Mouse (Mus musculus): ENCODE data around the gene Specc1. TPM values are rescaled to one million over a fixed set of nuclear protein-coding genes. Genes with fewer than 3 reads are reported as not detected.

Specc1 gene
- polyA plus RNA-seq, 1 experiment from 2014 or later, result 11.1 TPM

DNA sequence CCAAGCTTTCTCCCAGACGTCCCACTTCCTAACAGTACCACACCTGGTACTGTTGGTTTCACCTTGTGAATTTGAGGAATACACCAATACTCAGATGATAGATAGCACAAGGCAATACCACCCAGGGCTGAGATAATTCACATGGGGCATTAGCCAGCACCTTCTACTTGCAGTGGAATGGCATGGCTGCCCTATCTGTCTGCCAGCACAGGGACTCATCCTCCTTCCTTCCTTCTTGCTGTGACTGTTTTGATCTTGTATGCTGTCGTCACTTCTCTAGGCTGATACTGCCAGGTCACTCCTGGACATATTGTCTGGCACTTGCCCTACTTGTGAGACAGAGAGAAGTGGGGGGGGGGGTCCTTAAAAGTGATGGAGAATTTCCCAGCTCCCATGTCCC is 69.2 kb downstream of the Specc1 start:
- WGBS, result 72% methylated on average over 2 of the region's 2 CpGs
- H3K4me1 ChIP-seq (replicated peaks), result peaks cover 9% of the 10 kb centered on the region
- no peak overlapping the region for H3K4me3 ChIP-seq
- no peaks in the 10 kb centered on the region for H3K36me3 ChIP-seq
- no peak overlapping the region for H3K9ac ChIP-seq
- H3K27me3 ChIP-seq, result no peaks in the 10 kb centered on the region
- no peak for ATAC-seq (replicated peaks; ENCODE audit: insufficient number of reproducible peaks, insufficient read depth, low FRiP score, low read depth)
- H3K27ac ChIP-seq, result no peak overlapping the region
- H3K9me3 ChIP-seq (replicated peaks), result no peaks in the 10 kb centered on the region
- no peak overlapping the region for H3K4me2 ChIP-seq

GRCm38 (mm10) chr11:62026345-62026815 is 69.8 kb downstream of the Specc1 start:
- no peak for ATAC-seq (replicated peaks; ENCODE audit: insufficient number of reproducible peaks, insufficient read depth, low FRiP score, low read depth)

GRCm38 (mm10) chr11:62027271-62027670 is 70.7 kb downstream of the Specc1 start:
- Histone ChIP-seq H3K4me1 (replicated peaks) (peaks cover 9% of the 10 kb centered on the region), H3K9me3 (replicated peaks) (no peaks in the 10 kb centered on the region), H3K27ac (no peak overlapping the region), H3K27me3 (no peaks in the 10 kb centered on the region), H3K4me2 (no peak overlapping the region), H3K4me3 (no peak overlapping the region), H3K9ac (no peak overlapping the region), H3K36me3 (no peaks in the 10 kb centered on the region)
- ATAC-seq (replicated peaks; ENCODE audit: insufficient number of reproducible peaks, insufficient read depth, low FRiP score, low read depth), result no peak
- WGBS, result 76% methylated on average over 6 of the region's 6 CpGs

More at GRCm38 (mm10) chr11:62026345-62026815, 69.8 kb downstream of the Specc1 start:
- 56% methylated on average over 4 of the region's 4 CpGs for WGBS
- Histone ChIP-seq H3K4me3 (no peak overlapping the region), H3K9me3 (replicated peaks) (no peaks in the 10 kb centered on the region), H3K36me3 (no peaks in the 10 kb centered on the region), H3K9ac (no peak overlapping the region), H3K4me2 (no peak overlapping the region), H3K27ac (no peak overlapping the region), H3K27me3 (no peaks in the 10 kb centered on the region), H3K4me1 (replicated peaks) (peaks cover 9% of the 10 kb centered on the region)

GRCm38 (mm10) chr11:62027705-62028104 is 71.1 kb downstream of the Specc1 start:
- no peak overlapping the region for H3K4me3 ChIP-seq
- H3K27ac ChIP-seq, result no peak overlapping the region
- H3K9ac ChIP-seq, result no peak overlapping the region
- H3K9me3 ChIP-seq (replicated peaks), result no peaks in the 10 kb centered on the region
- ATAC-seq (replicated peaks; ENCODE audit: insufficient number of reproducible peaks, insufficient read depth, low FRiP score, low read depth), result no peak
- no peaks in the 10 kb centered on the region for H3K36me3 ChIP-seq
- 44% methylated on average over 2 of the region's 2 CpGs for WGBS
- peaks cover 9% of the 10 kb centered on the region for H3K4me1 ChIP-seq (replicated peaks)
- no peaks in the 10 kb centered on the region for H3K27me3 ChIP-seq
- H3K4me2 ChIP-seq, result no peak overlapping the region

GRCm38 (mm10) chr11:62029171-62029570 is 72.6 kb downstream of the Specc1 start:
- no peaks in the 10 kb centered on the region for H3K9me3 ChIP-seq (replicated peaks)
- no peak overlapping the region for H3K27ac ChIP-seq
- H3K4me3 ChIP-seq, result no peak overlapping the region
- no peak overlapping the region for H3K9ac ChIP-seq
- peaks cover 5% of the 10 kb centered on the region; the same call in 1 of the 2 replicates for H3K4me1 ChIP-seq (replicated peaks)
- ATAC-seq (replicated peaks; ENCODE audit: insufficient number of reproducible peaks, insufficient read depth, low FRiP score, low read depth), result no peak
- H3K4me2 ChIP-seq, result no peak overlapping the region
- 85% methylated on average over 9 of the region's 9 CpGs for WGBS
- no peaks in the 10 kb centered on the region for H3K36me3 ChIP-seq
- H3K27me3 ChIP-seq, result no peaks in the 10 kb centered on the region

- no peak overlapping the region for H3K4me2 ChIP-seq
- no peak overlapping the region for H3K9ac ChIP-seq
- H3K27me3 ChIP-seq, result no peaks in the 10 kb centered on the region
- 66% methylated on average over 6 of the region's 6 CpGs for WGBS
- no peaks in the 10 kb centered on the region for H3K4me1 ChIP-seq (replicated peaks)
- H3K27ac ChIP-seq, result no peak overlapping the region
- no peak for ATAC-seq (replicated peaks; ENCODE audit: insufficient number of reproducible peaks, insufficient read depth, low FRiP score, low read depth)
- no peak overlapping the region for H3K4me3 ChIP-seq
- H3K36me3 ChIP-seq, result no peaks in the 10 kb centered on the region
- no peaks in the 10 kb centered on the region for H3K9me3 ChIP-seq (replicated peaks)
These were observed 78.0 kb downstream of the Specc1 start for GRCm38 (mm10) chr11:62034564-62034963.

DNA sequence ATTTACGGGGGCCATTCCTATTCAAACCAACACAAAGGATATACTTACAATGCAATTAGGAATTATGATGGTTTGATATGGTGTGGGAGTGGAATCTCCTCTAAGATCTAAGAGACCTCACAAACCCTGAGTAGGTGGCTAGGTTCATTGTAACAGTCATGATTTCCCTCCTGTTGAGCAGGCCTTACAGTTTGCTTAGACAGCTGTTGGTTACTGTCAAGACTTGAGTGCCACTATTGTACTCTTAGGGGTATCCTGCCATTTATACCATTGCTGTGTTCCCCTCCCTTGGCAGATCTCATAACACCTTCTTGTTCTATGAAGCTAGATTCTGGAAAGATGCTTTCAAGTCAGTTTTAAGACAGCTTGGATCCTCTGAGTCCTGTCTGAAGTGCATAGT is 78.7 kb downstream of the Specc1 start:
- Histone ChIP-seq H3K4me3 (no peak overlapping the region), H3K9ac (no peak overlapping the region), H3K36me3 (no peaks in the 10 kb centered on the region), H3K4me2 (no peak overlapping the region), H3K27ac (no peak overlapping the region), H3K27me3 (no peaks in the 10 kb centered on the region), H3K9me3 (replicated peaks) (no peaks in the 10 kb centered on the region), H3K4me1 (replicated peaks) (no peaks in the 10 kb centered on the region)
- WGBS, result 93% methylated on average over 1 of the region's 1 CpGs
- no peak for ATAC-seq (replicated peaks; ENCODE audit: insufficient number of reproducible peaks, insufficient read depth, low FRiP score, low read depth)

- no peaks in the 10 kb centered on the region for H3K27me3 ChIP-seq
- 55% methylated on average over 2 of the region's 2 CpGs for WGBS
- no peak for ATAC-seq (replicated peaks; ENCODE audit: insufficient number of reproducible peaks, insufficient read depth, low FRiP score, low read depth)
- no peaks in the 10 kb centered on the region for H3K36me3 ChIP-seq
- no peak overlapping the region for H3K27ac ChIP-seq
- no peak overlapping the region for H3K4me2 ChIP-seq
- H3K4me1 ChIP-seq (replicated peaks), result no peaks in the 10 kb centered on the region
- H3K9me3 ChIP-seq (replicated peaks), result no peaks in the 10 kb centered on the region
- H3K4me3 ChIP-seq, result no peak overlapping the region
- no peak overlapping the region for H3K9ac ChIP-seq
These were observed 83.6 kb downstream of the Specc1 start for GRCm38 (mm10) chr11:62040122-62040521.

DNA sequence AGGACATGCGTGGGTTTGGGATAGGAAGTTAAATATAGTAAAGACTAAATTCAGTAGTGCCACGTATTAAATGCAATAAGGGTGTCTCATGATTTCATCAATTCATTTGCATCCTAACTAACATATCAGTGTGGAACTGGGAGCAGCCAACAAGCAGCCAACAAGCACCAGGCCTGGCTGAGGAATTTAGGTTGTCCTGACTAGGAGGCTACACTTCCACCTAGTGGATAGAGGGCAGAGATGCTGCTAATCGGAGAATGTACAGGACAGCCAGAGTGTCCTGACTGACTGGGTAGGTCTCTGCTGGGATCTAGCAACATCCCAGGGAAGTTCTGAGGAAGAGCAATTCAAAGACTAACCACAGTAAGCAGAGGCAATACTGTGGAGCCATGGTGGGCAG is 88.1 kb downstream of the Specc1 start:
- Histone ChIP-seq H3K27me3 (no peaks in the 10 kb centered on the region), H3K9ac (no peak overlapping the region), H3K9me3 (replicated peaks) (no peaks in the 10 kb centered on the region), H3K36me3 (no peaks in the 10 kb centered on the region), H3K4me2 (no peak overlapping the region), H3K27ac (no peak overlapping the region), H3K4me1 (replicated peaks) (no peaks in the 10 kb centered on the region), H3K4me3 (no peak overlapping the region)
- ATAC-seq (replicated peaks; ENCODE audit: insufficient number of reproducible peaks, insufficient read depth, low FRiP score, low read depth), result no peak
- 36% methylated on average over 3 of the region's 3 CpGs for WGBS

DNA sequence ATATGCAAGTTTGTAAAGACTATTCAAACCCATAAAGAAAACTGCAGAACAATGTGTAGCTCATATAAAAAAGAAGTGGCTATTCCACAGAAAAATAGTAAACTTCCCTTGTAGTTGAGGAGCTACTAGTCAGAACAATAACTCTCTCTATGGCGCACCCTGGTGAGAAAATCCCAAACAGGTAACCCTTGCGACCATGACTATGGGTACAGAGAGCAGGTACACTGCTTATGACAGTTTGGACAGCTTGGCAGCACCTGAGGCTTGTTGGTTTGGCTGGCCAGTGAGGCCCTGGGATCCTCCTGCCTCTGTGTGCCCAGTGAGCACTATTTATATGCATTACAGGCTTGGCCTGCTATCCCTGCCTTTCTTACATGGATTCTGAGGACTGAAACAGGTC is 89.4 kb downstream of the Specc1 start:
- H3K4me1 ChIP-seq (replicated peaks), result no peaks in the 10 kb centered on the region; the same call in 1 of the 2 replicates
- WGBS, result 53% methylated on average over 2 of the region's 2 CpGs
- H3K27me3 ChIP-seq, result no peaks in the 10 kb centered on the region
- H3K4me3 ChIP-seq, result no peak overlapping the region
- H3K36me3 ChIP-seq, result no peaks in the 10 kb centered on the region
- ATAC-seq (replicated peaks; ENCODE audit: insufficient number of reproducible peaks, insufficient read depth, low FRiP score, low read depth), result no peak
- no peak overlapping the region for H3K27ac ChIP-seq
- H3K9ac ChIP-seq, result no peak overlapping the region
- no peaks in the 10 kb centered on the region for H3K9me3 ChIP-seq (replicated peaks)
- H3K4me2 ChIP-seq, result no peak overlapping the region

DNA sequence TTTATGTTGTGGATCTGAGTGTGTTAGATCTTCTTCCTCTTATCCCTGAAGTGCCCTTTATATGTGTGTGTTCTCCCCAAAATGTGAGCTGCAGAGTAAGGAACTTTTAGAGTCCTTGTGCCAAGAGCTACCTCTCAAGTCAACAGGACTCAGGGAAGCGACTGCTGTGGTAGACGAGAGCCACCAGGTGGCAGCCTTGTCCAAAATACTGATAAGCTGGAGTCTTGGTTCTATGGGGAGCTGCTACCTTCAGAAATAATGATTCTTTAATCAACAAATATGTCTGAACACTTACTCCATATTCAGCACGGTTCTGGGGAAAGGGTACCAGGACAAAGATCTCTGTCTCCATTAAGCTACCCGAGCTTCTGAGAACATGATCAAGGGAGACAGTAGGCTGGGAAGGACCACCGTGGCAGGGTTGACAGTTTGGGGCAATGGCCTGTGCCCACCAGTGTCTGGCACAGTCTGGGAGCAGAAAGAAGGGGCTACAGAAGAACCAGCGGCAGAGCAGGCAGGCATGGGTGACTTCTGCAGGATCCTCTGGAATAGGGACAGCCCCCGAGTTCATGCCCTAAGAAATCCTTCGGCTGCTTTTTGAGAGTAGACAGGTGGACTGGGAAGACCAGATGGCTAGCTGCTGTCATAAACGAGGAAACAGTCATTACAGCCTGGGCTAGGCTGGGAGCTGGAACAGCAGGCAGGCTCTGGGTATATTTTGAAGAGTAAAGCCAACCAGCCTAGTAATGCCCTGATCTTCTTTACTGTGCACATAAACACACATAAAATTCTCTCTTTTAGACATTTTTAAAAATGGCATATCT is 91.5 kb downstream of the Specc1 start:
- Histone ChIP-seq H3K9me3 (replicated peaks) (no peaks in the 10 kb centered on the region), H3K4me2 (no peak overlapping the region), H3K27ac (no peak overlapping the region), H3K9ac (no peak overlapping the region), H3K4me3 (no peak overlapping the region), H3K36me3 (no peaks in the 10 kb centered on the region), H3K4me1 (replicated peaks) (no peaks in the 10 kb centered on the region; the same call in 1 of the 2 replicates), H3K27me3 (no peaks in the 10 kb centered on the region)
- whole genome bisulfite sequencing, result 43% methylated on average over 9 of the region's 9 CpGs
- no peak for ATAC-seq (replicated peaks; ENCODE audit: insufficient number of reproducible peaks, insufficient read depth, low FRiP score, low read depth)

DNA sequence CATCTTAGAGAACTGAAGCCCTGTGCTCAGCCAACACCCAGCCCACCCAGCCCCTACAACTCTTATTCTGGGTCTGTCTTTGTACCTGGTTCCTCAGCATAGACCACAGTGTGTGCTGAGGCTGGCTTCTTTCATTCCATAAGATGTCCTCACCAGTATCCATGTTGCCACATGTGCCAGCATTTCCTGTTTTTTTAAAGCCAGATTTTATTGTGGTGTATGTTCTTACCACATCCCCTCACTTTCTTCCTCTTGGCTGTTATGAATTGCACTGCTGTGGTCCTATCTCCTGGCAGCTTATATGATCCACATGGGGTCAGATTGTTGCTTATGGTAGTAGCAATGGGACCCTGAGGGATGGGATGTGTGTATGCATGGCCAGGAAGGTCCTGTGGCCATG is 92.6 kb downstream of the Specc1 start:
- no peak overlapping the region for H3K9ac ChIP-seq
- H3K27ac ChIP-seq, result no peak overlapping the region
- H3K4me3 ChIP-seq, result no peak overlapping the region
- no peaks in the 10 kb centered on the region for H3K27me3 ChIP-seq
- H3K36me3 ChIP-seq, result no peaks in the 10 kb centered on the region
- ATAC-seq (replicated peaks; ENCODE audit: insufficient number of reproducible peaks, insufficient read depth, low FRiP score, low read depth), result no peak
- no peaks in the 10 kb centered on the region for H3K9me3 ChIP-seq (replicated peaks)
- H3K4me2 ChIP-seq, result no peak overlapping the region
- H3K4me1 ChIP-seq (replicated peaks), result no peaks in the 10 kb centered on the region; the same call in 1 of the 2 replicates
